Mouse (Mus musculus) midbrain, embryonic 11.5 days (tissue): ENCODE measurements at regions not wholly inside any gene's neighbourhood (a gene's known extent, or its start where the extent isn't known, plus 50 kb on each side); places are given as distances from the start of the nearest gene placed in this dataset.

Experiments used
- ATAC-seq: fragments of 200-750 bp; cut with Nextera tagmentation; 2 replicates; pipeline ENCODE4 v1.8.0; 2017; ENCODE audit warnings: moderate TSS enrichment, moderate library complexity; ENCODE audit not compliant: low FRiP score
- DNase-seq: peaks from one replicate; pipeline ENCODE4 v3.0.0; 2015; ENCODE audit warnings: low spot score; ENCODE audit errors: missing footprints
- H3K27ac ChIP-seq: fragments of 300-500 bp; sonication (generic); 2 replicates; pipeline ENCODE4 v1.5.1; 2014; ENCODE audit warnings: low read depth, low read length
- H3K27me3 ChIP-seq: fragments of 300-500 bp; sonication (generic); 2 replicates; pipeline ENCODE4 v1.6.1; 2014; ENCODE audit warnings: mild to moderate bottlenecking, low read length, moderate library complexity, mixed read lengths; ENCODE audit not compliant: control insufficient read depth, insufficient read depth
- H3K36me3 ChIP-seq: fragments of 300-500 bp; sonication (generic); 2 replicates; pipeline ENCODE4 v1.6.1; 2014; ENCODE audit warnings: mild to moderate bottlenecking, low read length, moderate library complexity, mixed read lengths; ENCODE audit not compliant: control insufficient read depth, insufficient read depth
- H3K4me1 ChIP-seq: fragments of 300-500 bp; sonication (generic); 2 replicates; pipeline ENCODE4 v1.6.1; 2014; ENCODE audit warnings: low read length; ENCODE audit not compliant: control insufficient read depth, insufficient read depth
- H3K4me2 ChIP-seq: fragments of 300-500 bp; sonication (generic); 2 replicates; pipeline ENCODE4 v1.6.1; 2014; ENCODE audit warnings: mild to moderate bottlenecking, moderate library complexity
- H3K4me3 ChIP-seq: fragments of 300-500 bp; sonication (generic); 2 replicates; pipeline ENCODE4 v1.5.1; 2014; ENCODE audit warnings: low read depth, low read length
- H3K9ac ChIP-seq: fragments of 300-500 bp; sonication (generic); 2 replicates; pipeline ENCODE4 v1.6.1; 2014; ENCODE audit warnings: low read length
- H3K9me3 ChIP-seq: fragments of 300-500 bp; sonication (generic); 2 replicates; pipeline ENCODE4 v1.6.1; 2016; ENCODE audit warnings: low read length; ENCODE audit not compliant: control insufficient read depth
- WGBS: fragments of 180-500 bp; shearing (Covaris S2); extraction: QIAGEN DNeasy Blood & Tissue Kit; methylation state at CpG from one replicate; pipeline ENCODE4 v1.1.7; 2014; 5-methylcytosine and 5-hydroxymethylcytosine counted together

DNA sequence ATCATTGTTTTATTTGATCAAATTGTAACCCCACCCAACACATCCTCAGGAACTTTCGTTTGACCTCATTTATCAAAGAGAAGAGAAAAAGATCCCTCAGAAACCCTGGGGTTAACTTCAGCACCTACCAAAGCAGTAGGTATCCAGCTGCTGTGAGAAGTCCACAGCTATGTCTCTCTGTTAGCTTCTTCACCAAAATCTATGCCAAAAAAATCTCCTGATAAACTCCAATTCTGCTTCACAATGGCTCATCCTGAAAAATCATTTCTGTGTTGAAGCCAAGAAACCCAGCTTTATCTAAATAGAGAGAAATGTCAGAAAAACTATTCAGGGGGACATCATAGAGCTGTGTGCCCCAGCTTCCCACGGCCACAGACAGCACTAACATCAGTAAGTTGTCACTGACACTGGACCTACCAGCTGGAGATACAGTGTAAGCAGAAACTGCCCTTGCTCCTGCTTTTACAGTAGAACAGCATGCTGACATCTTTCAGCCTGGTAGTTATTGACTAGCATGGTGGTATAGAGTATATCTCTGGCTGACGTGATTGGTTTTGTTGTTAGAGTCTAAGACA, 146.4 kb downstream of the Rchy1 start:
- WGBS = 90% methylated on average over 3 of the region's 3 CpGs
- no peak overlapping the region for H3K4me3 ChIP-seq
- no peak overlapping the region for H3K4me2 ChIP-seq

DNA sequence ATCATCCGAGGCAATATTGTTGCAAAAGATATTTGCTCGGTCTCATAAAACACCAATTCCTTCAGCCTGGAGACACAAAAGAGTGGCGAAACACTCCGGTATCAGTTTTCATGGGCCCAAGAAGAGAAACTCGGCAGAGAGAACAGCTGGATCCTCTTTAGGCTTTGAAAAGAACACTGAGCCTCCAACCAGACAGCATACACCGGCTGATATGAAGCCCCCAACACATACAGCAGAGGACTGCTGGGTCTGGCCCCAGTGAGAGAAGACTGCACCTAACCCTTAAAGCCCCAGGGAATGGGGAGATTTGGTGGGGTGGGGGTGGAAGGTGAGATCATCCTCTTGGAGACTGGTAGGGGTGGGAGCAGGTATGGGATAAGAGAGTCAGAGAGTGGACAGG, 147.9 kb downstream of the Rchy1 start:
- no peak overlapping the region for H3K27ac ChIP-seq
- H3K9me3 ChIP-seq = no peaks in the 10 kb centered on the region
- DNase-seq (peak; percentile 73), ATAC-seq (no peak)
- no peak overlapping the region for H3K4me3 ChIP-seq
- H3K36me3 ChIP-seq = no peaks in the 10 kb centered on the region
- H3K9ac ChIP-seq = no peak overlapping the region
- WGBS = 81% methylated on average over 6 of the region's 6 CpGs
- no peak overlapping the region for H3K4me2 ChIP-seq
- H3K4me1 ChIP-seq = peaks cover 6% of the 10 kb centered on the region
- no peaks in the 10 kb centered on the region for H3K27me3 ChIP-seq

More for the DNA sequence above, 146.4 kb downstream of the Rchy1 start:
- no peaks in the 10 kb centered on the region for H3K27me3 ChIP-seq
- peak; percentile 70 for DNase-seq
- no peak overlapping the region for H3K27ac ChIP-seq
- no peak overlapping the region for H3K9ac ChIP-seq
- H3K4me1 ChIP-seq = peaks cover 6% of the 10 kb centered on the region
- H3K9me3 ChIP-seq = no peaks in the 10 kb centered on the region
- no peaks in the 10 kb centered on the region for H3K36me3 ChIP-seq
- no peak for ATAC-seq

- H3K27ac ChIP-seq = no peak overlapping the region
- H3K9me3 ChIP-seq = no peaks in the 10 kb centered on the region
- no peaks in the 10 kb centered on the region for H3K36me3 ChIP-seq
- WGBS = 82% methylated on average over 4 of the region's 4 CpGs
- H3K27me3 ChIP-seq = no peaks in the 10 kb centered on the region
- H3K4me3 ChIP-seq = no peak overlapping the region
- H3K4me2 ChIP-seq = no peak overlapping the region
- H3K4me1 ChIP-seq = peaks cover 6% of the 10 kb centered on the region
- no peak for DNase-seq
- no peak for ATAC-seq
- H3K9ac ChIP-seq = no peak overlapping the region
These were observed 148.5 kb downstream of the Rchy1 start for GRCm38 (mm10) chr5:91814417-91814762.

- 90% methylated on average over 5 of the region's 5 CpGs for WGBS
- H3K4me2 ChIP-seq = no peak overlapping the region
- H3K9ac ChIP-seq = no peak overlapping the region
- DNase-seq (peak; percentile 76), ATAC-seq (no peak)
- no peak overlapping the region for H3K4me3 ChIP-seq
- no peaks in the 10 kb centered on the region for H3K27me3 ChIP-seq
- H3K9me3 ChIP-seq = no peaks in the 10 kb centered on the region
- peaks cover 6% of the 10 kb centered on the region for H3K4me1 ChIP-seq
- H3K36me3 ChIP-seq = no peaks in the 10 kb centered on the region
- H3K27ac ChIP-seq = no peak overlapping the region
These were observed 149.1 kb downstream of the Rchy1 start for GRCm38 (mm10) chr5:91813547-91814416.

DNA sequence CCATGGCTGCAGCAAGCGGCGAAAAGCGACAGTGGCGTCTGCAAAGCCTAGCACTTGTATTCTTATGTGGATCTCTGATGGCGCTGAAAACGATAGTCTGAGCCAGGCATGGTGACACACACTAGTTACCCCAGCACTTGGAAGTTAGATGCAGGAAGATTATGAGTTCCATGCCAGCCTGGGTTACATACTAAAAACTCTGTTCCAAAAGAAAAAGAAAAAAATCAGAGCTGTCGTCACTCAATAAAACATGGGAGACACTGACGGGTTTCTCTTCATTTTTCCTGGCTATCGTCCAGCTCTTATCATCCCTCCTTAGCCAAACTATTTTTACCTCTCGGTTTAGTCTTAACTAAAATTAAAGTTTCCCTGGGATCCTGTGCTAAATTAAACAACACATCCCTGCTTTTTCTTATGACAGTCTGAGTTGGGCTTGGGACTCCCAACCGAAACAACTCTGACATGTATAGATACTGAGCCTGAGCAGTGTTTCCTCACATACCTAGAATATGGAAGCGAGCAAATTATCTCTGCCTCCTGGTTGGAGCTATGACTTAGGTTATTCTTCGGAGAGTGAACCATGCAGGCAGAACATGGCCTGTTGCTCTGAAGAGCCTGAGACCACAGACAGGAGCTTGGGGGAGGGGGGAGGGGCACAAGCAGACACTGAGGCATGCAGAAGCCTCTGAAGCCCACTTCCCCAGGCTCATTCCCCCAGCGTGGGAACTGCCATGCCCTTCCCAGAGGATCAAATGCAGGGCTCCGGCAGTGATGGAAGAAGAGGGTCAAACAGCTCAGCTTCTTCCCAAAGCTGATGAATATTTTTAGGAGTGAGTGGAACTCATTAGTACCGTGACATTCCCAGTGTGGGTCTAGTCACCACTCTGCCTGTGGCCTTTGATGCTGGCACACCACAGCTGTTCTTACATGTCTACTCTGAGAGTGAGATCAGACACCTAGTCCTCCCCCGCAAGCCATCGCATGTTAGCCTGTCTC, 155.5 kb downstream of the Rchy1 start:
- H3K4me3 ChIP-seq = no peak overlapping the region
- no peaks in the 10 kb centered on the region for H3K36me3 ChIP-seq
- 79% methylated on average over 18 of the region's 18 CpGs for WGBS
- peak; percentile 58; the same call in 1 of the 2 replicates for ATAC-seq
- H3K27ac ChIP-seq = no peak overlapping the region
- H3K9me3 ChIP-seq = no peaks in the 10 kb centered on the region
- no peaks in the 10 kb centered on the region for H3K27me3 ChIP-seq
- no peak overlapping the region for H3K9ac ChIP-seq
- DNase-seq = peak; percentile 77
- no peaks in the 10 kb centered on the region for H3K4me1 ChIP-seq
- no peak overlapping the region for H3K4me2 ChIP-seq

GRCm38 (mm10) chr5:91801297-91801980, 161.4 kb downstream of the Rchy1 start:
- H3K27me3 ChIP-seq = no peaks in the 10 kb centered on the region
- no peak overlapping the region for H3K27ac ChIP-seq
- no peaks in the 10 kb centered on the region for H3K36me3 ChIP-seq
- DNase-seq (no peak), ATAC-seq (no peak)
- no peaks in the 10 kb centered on the region for H3K4me1 ChIP-seq
- 83% methylated on average over 3 of the region's 3 CpGs for WGBS
- H3K4me2 ChIP-seq = no peak overlapping the region
- H3K4me3 ChIP-seq = no peak overlapping the region
- no peaks in the 10 kb centered on the region for H3K9me3 ChIP-seq
- H3K9ac ChIP-seq = no peak overlapping the region

GRCm38 (mm10) chr5:91797362-91797761, 165.5 kb downstream of the Rchy1 start:
- no peaks in the 10 kb centered on the region for H3K36me3 ChIP-seq
- no peak overlapping the region for H3K4me2 ChIP-seq
- 92% methylated on average over 3 of the region's 3 CpGs for WGBS
- no peaks in the 10 kb centered on the region for H3K27me3 ChIP-seq
- DNase-seq (peak; percentile 31), ATAC-seq (no peak)
- no peaks in the 10 kb centered on the region for H3K4me1 ChIP-seq
- no peak overlapping the region for H3K27ac ChIP-seq
- no peaks in the 10 kb centered on the region for H3K9me3 ChIP-seq
- no peak overlapping the region for H3K4me3 ChIP-seq
- H3K9ac ChIP-seq = no peak overlapping the region

DNA sequence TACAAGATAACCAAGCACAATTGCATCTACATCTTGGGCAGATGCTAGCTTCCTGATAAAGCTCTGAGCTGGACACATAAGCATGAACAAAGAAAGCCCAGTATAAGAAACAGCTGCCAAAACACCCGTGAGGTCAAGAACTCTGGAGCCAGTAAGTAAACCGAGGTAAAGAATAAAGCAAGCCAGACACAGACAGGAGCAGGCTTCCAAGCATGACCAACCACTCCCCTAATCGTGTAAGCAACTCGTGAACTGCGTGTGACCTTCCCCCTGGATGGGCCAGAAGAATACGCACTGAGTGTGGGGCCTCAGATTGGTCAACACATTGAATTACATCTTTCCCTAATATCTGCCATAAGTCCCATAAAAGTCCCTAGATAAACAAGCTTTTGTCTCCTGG, 170.1 kb downstream of the Rchy1 start:
- Histone ChIP-seq H3K4me2 (no peak overlapping the region), H3K27me3 (no peaks in the 10 kb centered on the region), H3K4me3 (no peak overlapping the region), H3K9ac (no peak overlapping the region), H3K4me1 (no peaks in the 10 kb centered on the region), H3K36me3 (no peaks in the 10 kb centered on the region), H3K9me3 (no peaks in the 10 kb centered on the region), H3K27ac (no peak overlapping the region)
- WGBS = 56% methylated on average over 6 of the region's 6 CpGs
- ATAC-seq (no peak), DNase-seq (peak; percentile 41)
